Mouse (Mus musculus): ENCODE measurements around the gene Mtcl1. TPM values are rescaled to one million over a fixed set of nuclear protein-coding genes. Genes with fewer than 3 reads are reported as not detected.
A peak's percentile ranks its signal among the peaks of the same experiment; 100 is the strongest.

The Mtcl1 gene
- total and polyA plus RNA-seq, 2 experiments from 2014 or later = 10.8 to 25.2 TPM

DNA sequence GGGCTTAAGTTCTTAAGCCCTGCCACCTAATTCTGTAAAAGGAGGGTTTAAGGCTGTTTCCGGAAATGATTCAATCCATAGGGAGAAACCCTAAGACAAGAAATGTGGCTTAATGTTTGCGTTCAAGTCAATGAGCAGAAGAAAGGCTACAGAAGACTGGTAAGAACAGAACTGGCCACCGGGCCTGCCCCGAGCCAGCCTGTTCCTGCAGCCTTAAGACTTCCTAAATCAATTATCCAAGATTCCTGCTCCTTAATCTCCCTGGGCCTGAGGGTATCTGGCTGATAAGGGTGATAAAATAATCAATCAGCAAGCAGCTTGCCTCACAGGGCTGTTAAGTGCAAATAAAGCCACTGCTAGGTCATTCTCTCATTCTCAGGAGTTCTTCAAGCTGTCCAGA is 31.8 kb downstream of the Mtcl1 start:
- H3K36me3 ChIP-seq (ENCODE audit: insufficient read depth, low read length) = no peaks in the 10 kb centered on the region
- no peak for DNase-seq (ENCODE audit: low spot score)
- no peaks in the 10 kb centered on the region for H3K27me3 ChIP-seq (ENCODE audit: insufficient read depth, low read length)
- no peak overlapping the region for H3K9ac ChIP-seq (replicated peaks; ENCODE audit: low read length, poor library complexity, severe bottlenecking)
- H3K9me3 ChIP-seq (ENCODE audit: low read length) = no peaks in the 10 kb centered on the region
- H3K4me3 ChIP-seq (ENCODE audit: low read depth, low read length) = no peak overlapping the region
- no peak for TF ChIP-seq CTCF (IDR thresholded peaks at IDR 0.05)
- no peak overlapping the region for H3K4me2 ChIP-seq (ENCODE audit: low read depth, low read length, poor library complexity, severe bottlenecking)
- 30% methylated on average over 4 of the region's 4 CpGs for WGBS
- H3K27ac ChIP-seq (ENCODE audit: low read depth, low read length) = no peak overlapping the region
- peaks cover 8% of the 10 kb centered on the region; the same call in 1 of the 2 replicates for H3K4me1 ChIP-seq (ENCODE audit: insufficient read depth, low read length)
- ATAC-seq (ENCODE audit: low FRiP score) = no peak

DNA sequence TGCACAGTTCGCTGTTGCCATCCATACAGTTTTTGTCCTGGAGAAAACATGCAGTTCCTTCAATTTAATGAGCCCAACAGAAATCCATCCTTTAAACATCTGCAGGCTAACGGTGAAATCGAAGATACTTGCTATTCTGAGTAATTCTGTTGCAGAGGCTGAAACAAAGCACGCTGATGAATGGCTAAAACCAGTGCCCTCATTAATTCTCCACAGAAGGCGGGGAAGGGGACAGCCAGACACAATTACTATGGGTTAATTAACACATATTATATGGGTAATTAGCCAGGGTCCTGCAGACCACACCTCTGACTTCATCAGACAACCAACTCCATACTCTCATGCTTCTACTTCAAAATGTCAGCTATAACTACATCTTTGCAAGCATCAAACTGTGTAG is 32.2 kb downstream of the Mtcl1 start:
- Histone ChIP-seq H3K27ac (ENCODE audit: low read depth, low read length) (peak overlapping the region; percentile 33; the same call in 1 of the 2 replicates), H3K4me2 (ENCODE audit: low read depth, low read length, poor library complexity, severe bottlenecking) (peak overlapping the region; percentile 42), H3K27me3 (ENCODE audit: insufficient read depth, low read length) (no peaks in the 10 kb centered on the region), H3K9ac (replicated peaks; ENCODE audit: low read length, poor library complexity, severe bottlenecking) (no peak overlapping the region), H3K36me3 (ENCODE audit: insufficient read depth, low read length) (no peaks in the 10 kb centered on the region), H3K4me1 (ENCODE audit: insufficient read depth, low read length) (peaks cover 10% of the 10 kb centered on the region; the same call in 1 of the 2 replicates), H3K9me3 (ENCODE audit: low read length) (no peaks in the 10 kb centered on the region), H3K4me3 (ENCODE audit: low read depth, low read length) (peak overlapping the region; percentile 2; the same call in 1 of the 2 replicates)
- TF ChIP-seq CTCF (IDR thresholded peaks at IDR 0.05) = no peak
- no peak for DNase-seq (ENCODE audit: low spot score)
- WGBS = 25% methylated on average over 5 of the region's 5 CpGs
- ATAC-seq (ENCODE audit: low FRiP score) = no peak

DNA sequence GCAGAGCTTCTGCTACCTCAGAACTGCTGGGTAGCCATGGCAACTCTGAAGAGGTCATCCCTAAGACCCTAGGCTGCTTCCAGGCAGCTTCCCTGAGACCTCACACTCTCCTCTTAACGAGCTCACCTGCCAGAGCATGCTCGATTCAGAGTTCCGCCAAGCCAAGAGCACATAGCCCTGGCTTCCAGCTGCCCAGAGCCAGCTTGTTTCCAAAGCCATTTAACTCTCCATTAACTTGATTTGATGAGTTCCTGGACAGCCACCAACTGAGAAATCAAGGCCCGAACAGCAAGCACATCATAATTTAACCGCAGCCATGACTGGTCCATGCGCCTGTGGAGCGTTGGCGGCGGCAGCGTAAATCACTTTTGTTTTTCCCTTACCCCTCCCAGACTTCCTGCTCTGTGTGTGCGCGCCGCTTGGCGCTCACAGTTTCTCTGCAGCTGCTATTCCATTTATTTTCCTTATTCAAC is 32.7 kb downstream of the Mtcl1 start:
- no peaks in the 10 kb centered on the region for H3K9me3 ChIP-seq (ENCODE audit: low read length)
- H3K9ac ChIP-seq (replicated peaks; ENCODE audit: low read length, poor library complexity, severe bottlenecking) = no peak overlapping the region
- H3K4me2 ChIP-seq (ENCODE audit: low read depth, low read length, poor library complexity, severe bottlenecking) = peak overlapping the region; percentile 42
- peak; percentile 77 for DNase-seq (ENCODE audit: low spot score)
- peak overlapping the region; percentile 33; the same call in 1 of the 2 replicates for H3K27ac ChIP-seq (ENCODE audit: low read depth, low read length)
- peak; percentile 33 for TF ChIP-seq CTCF (IDR thresholded peaks at IDR 0.05)
- peak overlapping the region; percentile 2; the same call in 1 of the 2 replicates for H3K4me3 ChIP-seq (ENCODE audit: low read depth, low read length)
- peak; percentile 58; the same call in 1 of the 2 replicates for ATAC-seq (ENCODE audit: low FRiP score)
- no peaks in the 10 kb centered on the region for H3K36me3 ChIP-seq (ENCODE audit: insufficient read depth, low read length)
- H3K4me1 ChIP-seq (ENCODE audit: insufficient read depth, low read length) = peaks cover 12% of the 10 kb centered on the region; the same call in 1 of the 2 replicates
- WGBS = 18% methylated on average over 14 of the region's 14 CpGs
- H3K27me3 ChIP-seq (ENCODE audit: insufficient read depth, low read length) = no peaks in the 10 kb centered on the region

DNA sequence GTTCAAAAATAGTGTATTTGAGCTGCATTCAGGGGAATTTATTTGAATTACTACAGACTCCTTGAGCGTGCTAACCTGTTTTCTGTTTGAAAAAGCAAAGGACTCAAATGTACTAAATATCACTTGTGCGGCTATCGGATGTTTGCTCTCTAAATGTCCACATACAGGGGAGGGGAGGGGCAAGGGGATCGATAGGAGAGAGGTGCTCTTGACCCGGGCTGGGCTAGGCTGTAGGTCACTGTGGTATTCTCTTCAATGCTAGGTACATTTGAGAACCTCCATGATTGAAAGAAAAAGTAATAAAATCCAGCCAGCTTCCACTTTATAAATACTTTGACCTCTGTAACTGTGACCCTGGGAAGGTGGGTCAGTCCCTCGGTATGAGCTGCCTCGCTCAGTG is 33.1 kb downstream of the Mtcl1 start:
- Histone ChIP-seq H3K4me1 (ENCODE audit: insufficient read depth, low read length) (peaks cover 12% of the 10 kb centered on the region; the same call in 1 of the 2 replicates), H3K9ac (replicated peaks; ENCODE audit: low read length, poor library complexity, severe bottlenecking) (no peak overlapping the region), H3K4me2 (ENCODE audit: low read depth, low read length, poor library complexity, severe bottlenecking) (peak overlapping the region; percentile 42), H3K27me3 (ENCODE audit: insufficient read depth, low read length) (no peaks in the 10 kb centered on the region), H3K4me3 (ENCODE audit: low read depth, low read length) (no peak overlapping the region; the same call in 1 of the 2 replicates), H3K27ac (ENCODE audit: low read depth, low read length) (no peak overlapping the region), H3K9me3 (ENCODE audit: low read length) (no peaks in the 10 kb centered on the region), H3K36me3 (ENCODE audit: insufficient read depth, low read length) (no peaks in the 10 kb centered on the region)
- DNase-seq (ENCODE audit: low spot score) (no peak), ATAC-seq (ENCODE audit: low FRiP score) (no peak)
- no peak for TF ChIP-seq CTCF (IDR thresholded peaks at IDR 0.05)
- 51% methylated on average over 7 of the region's 7 CpGs for WGBS

DNA sequence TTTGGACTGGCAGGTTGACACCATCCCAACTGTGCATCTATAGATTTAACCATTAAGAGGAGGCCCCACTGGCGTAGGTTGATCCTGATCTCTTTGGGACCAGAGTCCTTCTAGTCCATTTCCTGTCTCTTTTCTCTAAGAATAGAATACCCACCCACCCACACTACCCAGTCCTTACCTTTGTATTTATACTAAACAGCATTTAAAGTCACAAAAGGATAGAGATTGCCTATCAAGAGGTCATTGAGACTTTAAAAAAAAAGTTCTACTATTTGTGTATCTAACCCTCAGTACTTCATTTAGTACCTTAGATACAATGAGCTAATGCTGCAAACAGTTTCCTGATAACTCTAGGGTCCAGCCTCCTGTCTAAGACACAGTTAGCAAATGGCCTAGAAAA is 35.2 kb downstream of the Mtcl1 start:
- Histone ChIP-seq H3K9me3 (ENCODE audit: low read length) (no peaks in the 10 kb centered on the region), H3K9ac (replicated peaks; ENCODE audit: low read length, poor library complexity, severe bottlenecking) (no peak overlapping the region), H3K27ac (ENCODE audit: low read depth, low read length) (no peak overlapping the region), H3K4me2 (ENCODE audit: low read depth, low read length, poor library complexity, severe bottlenecking) (no peak overlapping the region), H3K36me3 (ENCODE audit: insufficient read depth, low read length) (0 out of 2 replicates have a peak, but pooled peaks cover 2% of the 10 kb centered on the region), H3K27me3 (ENCODE audit: insufficient read depth, low read length) (no peaks in the 10 kb centered on the region), H3K4me3 (ENCODE audit: low read depth, low read length) (no peak overlapping the region), H3K4me1 (ENCODE audit: insufficient read depth, low read length) (peaks cover 12% of the 10 kb centered on the region; the same call in 1 of the 2 replicates)
- ATAC-seq (ENCODE audit: low FRiP score) (no peak), DNase-seq (ENCODE audit: low spot score) (no peak)
- 90% methylated on average over 1 of the region's 1 CpGs for WGBS
- no peak for TF ChIP-seq CTCF (IDR thresholded peaks at IDR 0.05)

DNA sequence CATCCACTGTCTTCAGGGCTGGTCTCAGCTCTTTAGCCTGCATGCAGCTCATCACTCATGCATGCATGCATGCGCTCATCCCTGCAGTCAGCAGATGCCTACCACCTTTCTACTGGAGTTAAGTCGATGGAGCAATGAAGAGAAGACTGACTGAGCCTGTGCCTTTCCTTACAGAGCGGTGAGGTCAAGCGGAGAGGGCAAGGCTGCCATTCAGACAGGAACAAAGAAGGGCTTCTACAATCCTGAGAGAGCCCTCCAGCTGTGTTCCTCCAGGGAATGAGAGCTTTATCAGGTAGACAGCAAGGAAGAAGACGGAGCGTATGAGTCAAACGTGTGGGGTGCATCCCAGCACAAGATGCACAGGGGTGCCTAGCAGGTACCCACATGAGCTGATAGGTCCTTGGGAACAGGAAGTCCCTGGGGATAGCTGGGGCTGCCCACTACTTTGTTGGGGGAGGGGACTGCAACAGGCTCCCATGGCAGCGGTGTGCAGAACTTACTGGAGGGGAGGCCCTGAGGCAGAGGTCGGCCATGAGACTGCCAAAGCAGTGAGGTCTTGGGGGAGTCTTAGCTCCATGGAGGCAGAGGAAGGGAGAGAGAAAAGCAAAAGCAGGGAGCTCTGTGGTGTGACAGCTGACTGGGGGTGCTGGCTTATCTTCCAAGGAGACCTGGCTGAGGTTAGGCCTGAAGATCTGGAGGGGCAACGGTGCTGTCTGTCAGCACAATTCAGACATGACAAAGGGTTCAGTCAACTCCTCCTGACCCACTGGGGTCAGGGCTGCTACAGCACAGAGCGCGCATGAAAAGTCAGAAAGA is 37.2 kb downstream of the Mtcl1 start:
- Histone ChIP-seq H3K9me3 (ENCODE audit: low read length) (no peaks in the 10 kb centered on the region), H3K27ac (ENCODE audit: low read depth, low read length) (no peak overlapping the region), H3K4me1 (ENCODE audit: insufficient read depth, low read length) (peaks cover 13% of the 10 kb centered on the region; the same call in 1 of the 2 replicates), H3K36me3 (ENCODE audit: insufficient read depth, low read length) (0 out of 2 replicates have a peak, but pooled peaks cover 3% of the 10 kb centered on the region), H3K27me3 (ENCODE audit: insufficient read depth, low read length) (no peaks in the 10 kb centered on the region), H3K4me3 (ENCODE audit: low read depth, low read length) (no peak overlapping the region), H3K9ac (replicated peaks; ENCODE audit: low read length, poor library complexity, severe bottlenecking) (no peak overlapping the region), H3K4me2 (ENCODE audit: low read depth, low read length, poor library complexity, severe bottlenecking) (no peak overlapping the region)
- no peak for TF ChIP-seq CTCF (IDR thresholded peaks at IDR 0.05)
- 30% methylated on average over 12 of the region's 12 CpGs for WGBS
- ATAC-seq (ENCODE audit: low FRiP score) (no peak), DNase-seq (ENCODE audit: low spot score) (peak; percentile 23)
